Mouse (Mus musculus): Measurements from ENCODE around the gene Gm5926.
"Not testable (repeated sequence)": the region's sequence is repeated elsewhere in the genome, so short reads cannot be mapped to it uniquely, and the experiment has no call there.

The Gm5926 gene

GRCm38 (mm10) chrX:32650416-32650815 is at the start of gene Gm5926:
Gm5926 (plus strand) TSS chrX:32650716.
- not testable (repeated sequence) for DNase-seq (ENCODE audit: low read depth, low spot score)

- DNase-seq (ENCODE audit: low read depth, low spot score): not testable (repeated sequence)
Observed at GRCm38 (mm10) chrX:32601008-32601407, 49.5 kb upstream of the Gm5926 start.

GRCm38 (mm10) chrX:32601425-32601824 is 49.1 kb upstream of the Gm5926 start:
- DNase-seq (ENCODE audit: low read depth, low spot score): not testable (repeated sequence)

Measured in CD4-positive helper T cell, adult 2 months (primary cell).